Mouse (Mus musculus): ENCODE data around the gene Clgn. TPM values are rescaled to one million over a fixed set of nuclear protein-coding genes. Genes with fewer than 3 reads are reported as not detected.
"Not testable (repeated sequence)": the region's sequence is repeated elsewhere in the genome, so short reads cannot be mapped to it uniquely, and the experiment has no call there.

Gene Clgn
- polyA plus RNA-seq, 1 experiment = 1.1 TPM

GRCm38 (mm10) chr8:83426949-83427348 is 37.3 kb downstream of the Clgn start:
- WGBS = 56% methylated on average over 7 of the region's 7 CpGs
- Histone ChIP-seq H3K27ac (ENCODE audit: control insufficient read depth, insufficient read depth, low read depth, low read length, poor library complexity) (no peak overlapping the region), H3K4me3 (replicated peaks; ENCODE audit: control insufficient read depth, low read depth, low read length) (no peak overlapping the region), H3K4me1 (ENCODE audit: control insufficient read depth, insufficient read depth, low read length) (peaks cover 5% of the 10 kb centered on the region)
- no peak for TF ChIP-seq POLR2A (IDR thresholded peaks at IDR 0.05; ENCODE audit: borderline replicate concordance, control insufficient read depth, low read depth, low read length)
- TF ChIP-seq CTCF (IDR thresholded peaks at IDR 0.05; ENCODE audit: control insufficient read depth, insufficient read depth, low read length) = no peak

- H3K4me1 ChIP-seq (ENCODE audit: control insufficient read depth, insufficient read depth, low read length); H3K4me3 ChIP-seq (replicated peaks; ENCODE audit: control insufficient read depth, low read depth, low read length): not testable (repeated sequence)
- WGBS = 71% methylated on average over 3 of the region's 3 CpGs
- H3K27ac ChIP-seq (ENCODE audit: control insufficient read depth, insufficient read depth, low read depth, low read length, poor library complexity) = 0 out of 2 replicates have a peak overlapping the region, but pooled peaks have one; percentile 24
Measured at GRCm38 (mm10) chr8:83428621-83429020, 39.0 kb downstream of the Clgn start.

GRCm38 (mm10) chr8:83429071-83429524 is 39.4 kb downstream of the Clgn start:
- WGBS = 19% methylated on average over 4 of the region's 4 CpGs
- H3K4me1 ChIP-seq (ENCODE audit: control insufficient read depth, insufficient read depth, low read length) = peaks cover 2% of the 10 kb centered on the region
- H3K27ac ChIP-seq (ENCODE audit: control insufficient read depth, insufficient read depth, low read depth, low read length, poor library complexity) = no peak overlapping the region
- TF ChIP-seq POLR2A (IDR thresholded peaks at IDR 0.05; ENCODE audit: borderline replicate concordance, control insufficient read depth, low read depth, low read length) (no peak), CTCF (IDR thresholded peaks at IDR 0.05; ENCODE audit: control insufficient read depth, insufficient read depth, low read length) (no peak)
- no peak overlapping the region for H3K4me3 ChIP-seq (replicated peaks; ENCODE audit: control insufficient read depth, low read depth, low read length)

- no peaks in the 10 kb centered on the region; the same call in 1 of the 2 replicates for H3K4me1 ChIP-seq (ENCODE audit: control insufficient read depth, insufficient read depth, low read length)
- 6% methylated on average over 1 of the region's 1 CpGs for WGBS
Measured at GRCm38 (mm10) chr8:83437077-83437476, 47.4 kb downstream of the Clgn start.

GRCm38 (mm10) chr8:83441656-83442242 is 52.1 kb downstream of the Clgn start:
- no peak for TF ChIP-seq POLR2A (IDR thresholded peaks at IDR 0.05; ENCODE audit: borderline replicate concordance, control insufficient read depth, low read depth, low read length)
- no peak for TF ChIP-seq CTCF (IDR thresholded peaks at IDR 0.05; ENCODE audit: control insufficient read depth, insufficient read depth, low read length)
- H3K4me3 ChIP-seq (replicated peaks; ENCODE audit: control insufficient read depth, low read depth, low read length) = peak overlapping the region; percentile 90
- WGBS = under 1% methylated on average over 29 of the region's 29 CpGs
- peak overlapping the region; percentile 86 for H3K27ac ChIP-seq (ENCODE audit: control insufficient read depth, insufficient read depth, low read depth, low read length, poor library complexity)
- no peaks in the 10 kb centered on the region; the same call in 1 of the 2 replicates for H3K4me1 ChIP-seq (ENCODE audit: control insufficient read depth, insufficient read depth, low read length)

More at GRCm38 (mm10) chr8:83437077-83437476, 47.4 kb downstream of the Clgn start:
- no peak overlapping the region for H3K27ac ChIP-seq (ENCODE audit: control insufficient read depth, insufficient read depth, low read depth, low read length, poor library complexity)
- TF ChIP-seq CTCF (IDR thresholded peaks at IDR 0.05; ENCODE audit: control insufficient read depth, insufficient read depth, low read length) (no peak), POLR2A (IDR thresholded peaks at IDR 0.05; ENCODE audit: borderline replicate concordance, control insufficient read depth, low read depth, low read length) (no peak)
- H3K4me3 ChIP-seq (replicated peaks; ENCODE audit: control insufficient read depth, low read depth, low read length) = no peak overlapping the region

- Histone ChIP-seq H3K4me1 (ENCODE audit: control insufficient read depth, insufficient read depth, low read length) (no peaks in the 10 kb centered on the region; the same call in 1 of the 2 replicates), H3K27ac (ENCODE audit: control insufficient read depth, insufficient read depth, low read depth, low read length, poor library complexity) (peak overlapping the region; percentile 86), H3K4me3 (replicated peaks; ENCODE audit: control insufficient read depth, low read depth, low read length) (peak overlapping the region; percentile 90)
- under 1% methylated on average over 64 of the region's 64 CpGs for WGBS
- peak; percentile 90; the same call in 1 of the 2 replicates for TF ChIP-seq POLR2A (IDR thresholded peaks at IDR 0.05; ENCODE audit: borderline replicate concordance, control insufficient read depth, low read depth, low read length)
- no peak for TF ChIP-seq CTCF (IDR thresholded peaks at IDR 0.05; ENCODE audit: control insufficient read depth, insufficient read depth, low read length)
Measured at GRCm38 (mm10) chr8:83442243-83443051, 52.8 kb downstream of the Clgn start.

GRCm38 (mm10) chr8:83443052-83443400 is 53.4 kb downstream of the Clgn start:
- WGBS = 27% methylated on average over 5 of the region's 5 CpGs
- no peak overlapping the region for H3K27ac ChIP-seq (ENCODE audit: control insufficient read depth, insufficient read depth, low read depth, low read length, poor library complexity)
- TF ChIP-seq CTCF (IDR thresholded peaks at IDR 0.05; ENCODE audit: control insufficient read depth, insufficient read depth, low read length) = no peak
- no peak for TF ChIP-seq POLR2A (IDR thresholded peaks at IDR 0.05; ENCODE audit: borderline replicate concordance, control insufficient read depth, low read depth, low read length)
- H3K4me1 ChIP-seq (ENCODE audit: control insufficient read depth, insufficient read depth, low read length) = no peaks in the 10 kb centered on the region; the same call in 1 of the 2 replicates
- H3K4me3 ChIP-seq (replicated peaks; ENCODE audit: control insufficient read depth, low read depth, low read length) = no peak overlapping the region

- TF ChIP-seq POLR2A (IDR thresholded peaks at IDR 0.05; ENCODE audit: borderline replicate concordance, control insufficient read depth, low read depth, low read length) (no peak), CTCF (IDR thresholded peaks at IDR 0.05; ENCODE audit: control insufficient read depth, insufficient read depth, low read length) (0 out of 2 replicates have a peak, but pooled peaks have one; percentile 26)
- Histone ChIP-seq H3K27ac (ENCODE audit: control insufficient read depth, insufficient read depth, low read depth, low read length, poor library complexity) (no peak overlapping the region), H3K4me1 (ENCODE audit: control insufficient read depth, insufficient read depth, low read length) (no peaks in the 10 kb centered on the region), H3K4me3 (replicated peaks; ENCODE audit: control insufficient read depth, low read depth, low read length) (no peak overlapping the region)
- WGBS = 70% methylated on average over 1 of the region's 1 CpGs
Measured at GRCm38 (mm10) chr8:83449960-83450359, 60.3 kb downstream of the Clgn start.

Data from bone marrow, adult 2 months (tissue).